ENCODE assay signal across 16 mouse cellular contexts in the genomic region with DNA sequence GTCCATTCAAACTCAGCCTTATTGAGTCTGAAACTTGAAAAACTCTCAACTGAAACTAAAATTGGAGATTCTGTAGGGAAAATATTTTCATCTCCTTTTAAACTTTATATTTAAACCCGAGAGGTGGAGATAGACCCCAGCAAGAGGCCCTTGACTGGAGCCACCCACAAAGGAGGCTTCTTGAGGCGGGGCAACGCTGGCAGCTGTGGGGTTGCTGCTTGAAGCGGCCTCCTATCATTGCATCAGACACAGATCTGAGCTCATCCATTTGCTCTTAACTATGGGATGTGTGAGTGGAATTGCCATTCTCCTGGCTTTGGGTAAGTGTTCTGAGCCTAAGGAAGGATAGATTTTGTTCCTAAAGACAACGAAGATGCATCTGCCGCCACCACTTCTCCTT.
"Had no signal": no experiment of that assay in that cellular context is flagged by ENCODE, and none has a peak within 500 bp of the region (broad histone marks: within the 10 kb centered on the region; RNA-seq: fewer than 3 reads in every experiment).

No protein-coding gene starts in this region.

- DNase-seq: lung, adult 18-20 months; lung, embryonic 14.5 days; lung, postnatal 10 days; lung, postnatal 4 days; midbrain, embryonic 14.5 days; retina, postnatal 1 day; right cerebral cortex, adult 18-20 months; right cerebral cortex, postnatal 14 days had no signal

- H3K36me3 ChIP-seq: limb, embryonic 15.5 days; liver, embryonic 12.5 days; midbrain, embryonic 10.5 days; midbrain, embryonic 12.5 days; neural tube, embryonic 13.5 days; neural tube, embryonic 15.5 days had no signal

- H3K27ac ChIP-seq: limb, embryonic 15.5 days; liver, embryonic 12.5 days; liver, embryonic 14.5 days; midbrain, embryonic 10.5 days; midbrain, embryonic 12.5 days; neural tube, embryonic 13.5 days; neural tube, embryonic 15.5 days had no signal

- H3K4me3 ChIP-seq: limb, embryonic 15.5 days; liver, embryonic 12.5 days; midbrain, embryonic 10.5 days; midbrain, embryonic 12.5 days; neural tube, embryonic 13.5 days; neural tube, embryonic 15.5 days had no signal

- ATAC-seq: liver, embryonic 12.5 days; midbrain, embryonic 16.5 days had no signal

- H3K27me3 ChIP-seq: limb, embryonic 15.5 days; midbrain, embryonic 12.5 days; neural tube, embryonic 13.5 days; neural tube, embryonic 15.5 days had no signal

- H3K4me1 ChIP-seq: limb, embryonic 15.5 days; liver, embryonic 12.5 days; midbrain, embryonic 10.5 days; midbrain, embryonic 12.5 days; neural tube, embryonic 13.5 days; neural tube, embryonic 15.5 days had no signal
